Mouse (Mus musculus): Measurements from ENCODE around the gene Tcap. TPM values are rescaled to one million over a fixed set of nuclear protein-coding genes. Genes with fewer than 3 reads are reported as not detected.
A peak's percentile ranks its signal among the peaks of the same experiment; 100 is the strongest.

Tcap gene
- polyA plus RNA-seq (2011; ENCODE audit: insufficient read depth, insufficient read length, low replicate concordance, missing spikeins), result 6.5 and 15.6 TPM in 2 replicates

DNA sequence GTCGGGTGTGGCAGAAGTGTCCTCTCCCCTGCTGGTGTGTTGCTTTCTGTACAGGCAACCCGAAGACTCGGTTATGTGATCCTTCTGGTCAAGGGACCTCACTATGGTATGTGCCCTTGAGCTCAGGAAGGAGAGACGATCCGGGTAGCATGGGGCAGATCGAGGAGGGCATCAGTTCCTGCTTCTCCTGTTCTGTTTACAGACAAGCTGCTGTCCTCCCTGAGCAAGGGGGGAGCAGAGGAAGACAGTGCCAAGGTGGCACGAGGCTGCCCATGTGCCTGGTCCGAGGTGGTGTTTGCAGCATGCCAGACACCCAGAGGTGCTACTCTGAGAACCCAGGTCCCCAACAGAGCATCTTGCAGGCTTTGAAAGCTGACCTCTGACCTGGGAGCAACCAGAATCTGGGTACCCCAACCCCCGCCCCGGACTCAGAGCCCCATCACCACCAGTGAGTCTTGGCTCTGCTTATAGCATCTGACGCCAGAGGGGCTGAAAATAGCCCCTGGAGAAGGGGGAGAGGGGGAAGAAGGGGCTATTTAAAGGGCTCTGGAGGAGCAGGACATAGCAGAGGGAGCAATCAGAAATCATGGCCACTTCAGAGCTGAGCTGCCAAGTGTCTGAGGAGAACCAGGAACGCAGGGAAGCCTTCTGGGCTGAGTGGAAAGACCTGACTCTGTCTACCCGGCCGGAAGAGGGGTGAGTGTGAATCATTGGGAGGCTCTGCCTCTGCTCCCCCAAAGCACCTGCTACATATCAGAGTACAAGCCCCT lies at the start of gene Tcap:
TSS of gene Tcap (plus strand) at position 551 of the 770 bp plus-strand sequence.
- Histone ChIP-seq H3K27ac (ENCODE audit: control insufficient read depth, insufficient read depth, low read depth, low read length, poor library complexity) (no peak within 1 kb of the TSS), H3K4me1 (ENCODE audit: control insufficient read depth, insufficient read depth, low read length) (no peaks in the 10 kb centered on the region), H3K4me3 (replicated peaks; ENCODE audit: control insufficient read depth, low read depth, low read length) (no peak within 1 kb of the TSS)
- 67% methylated on average over 14 of the region's 14 CpGs for WGBS
- no peak for TF ChIP-seq POLR2A (IDR thresholded peaks at IDR 0.05; ENCODE audit: borderline replicate concordance, control insufficient read depth, low read depth, low read length)
- TF ChIP-seq CTCF (IDR thresholded peaks at IDR 0.05; ENCODE audit: control insufficient read depth, insufficient read depth, low read length), result no peak

- 5% methylated on average over 41 of the region's 41 CpGs for WGBS
- H3K4me3 ChIP-seq (replicated peaks; ENCODE audit: control insufficient read depth, low read depth, low read length), result no peak overlapping the region
- no peaks in the 10 kb centered on the region for H3K4me1 ChIP-seq (ENCODE audit: control insufficient read depth, insufficient read depth, low read length)
- no peak for TF ChIP-seq POLR2A (IDR thresholded peaks at IDR 0.05; ENCODE audit: borderline replicate concordance, control insufficient read depth, low read depth, low read length)
- no peak for TF ChIP-seq CTCF (IDR thresholded peaks at IDR 0.05; ENCODE audit: control insufficient read depth, insufficient read depth, low read length)
- H3K27ac ChIP-seq (ENCODE audit: control insufficient read depth, insufficient read depth, low read depth, low read length, poor library complexity), result no peak overlapping the region
These were observed 49.5 kb upstream of the Tcap start for GRCm38 (mm10) chr11:98333981-98334741.

- TF ChIP-seq POLR2A (IDR thresholded peaks at IDR 0.05; ENCODE audit: borderline replicate concordance, control insufficient read depth, low read depth, low read length) (no peak), CTCF (IDR thresholded peaks at IDR 0.05; ENCODE audit: control insufficient read depth, insufficient read depth, low read length) (no peak)
- Histone ChIP-seq H3K27ac (ENCODE audit: control insufficient read depth, insufficient read depth, low read depth, low read length, poor library complexity) (no peak overlapping the region), H3K4me1 (ENCODE audit: control insufficient read depth, insufficient read depth, low read length) (no peaks in the 10 kb centered on the region; the same call in 1 of the 2 replicates), H3K4me3 (replicated peaks; ENCODE audit: control insufficient read depth, low read depth, low read length) (no peak overlapping the region)
- WGBS, result 8% methylated on average over 9 of the region's 9 CpGs
These were observed 48.4 kb upstream of the Tcap start for GRCm38 (mm10) chr11:98335250-98335649.

DNA sequence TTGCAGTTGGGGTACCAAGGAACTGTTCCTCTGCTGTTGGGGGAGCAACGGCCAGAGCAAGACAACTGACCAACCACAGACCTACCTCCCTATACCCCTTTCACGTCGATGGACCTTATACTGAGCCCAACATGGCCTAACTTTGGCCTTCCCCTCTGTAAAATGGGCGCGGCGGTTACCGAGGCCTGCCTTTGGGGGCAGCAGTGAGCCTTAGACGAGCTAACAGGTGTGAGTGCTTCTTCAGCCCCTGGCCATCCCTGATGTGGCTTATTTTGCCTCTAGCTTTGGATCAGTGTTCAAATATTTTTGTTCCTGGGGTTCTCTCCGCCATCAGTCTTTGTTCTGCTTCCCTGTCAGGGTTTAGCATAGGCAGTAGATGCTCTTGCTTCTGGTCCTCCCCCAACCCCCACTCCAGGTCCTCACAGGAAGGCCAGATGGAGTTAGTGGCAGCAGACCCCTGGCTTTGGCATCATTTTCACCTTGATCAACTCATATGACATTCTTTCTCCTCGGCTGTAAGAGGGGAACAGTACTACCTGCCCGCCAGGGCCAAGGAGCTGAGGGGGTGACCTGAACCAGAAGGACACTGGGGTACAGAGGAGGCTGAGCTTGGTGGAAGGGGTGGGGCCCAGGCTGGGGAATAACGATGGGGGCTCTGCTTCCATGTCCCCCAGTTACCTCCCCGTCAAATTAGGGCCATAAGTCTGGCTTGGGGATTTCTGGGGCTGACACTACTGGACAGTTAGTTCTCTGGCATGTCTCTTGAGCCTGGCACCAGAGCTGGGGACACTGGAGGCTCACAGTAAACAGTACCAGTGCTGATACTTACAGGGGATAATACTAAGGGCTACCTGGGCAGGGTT lies 47.1 kb upstream of the Tcap start:
- Histone ChIP-seq H3K27ac (ENCODE audit: control insufficient read depth, insufficient read depth, low read depth, low read length, poor library complexity) (no peak overlapping the region), H3K4me3 (replicated peaks; ENCODE audit: control insufficient read depth, low read depth, low read length) (no peak overlapping the region), H3K4me1 (ENCODE audit: control insufficient read depth, insufficient read depth, low read length) (no peaks in the 10 kb centered on the region; the same call in 1 of the 2 replicates)
- WGBS, result 18% methylated on average over 13 of the region's 13 CpGs
- TF ChIP-seq POLR2A (IDR thresholded peaks at IDR 0.05; ENCODE audit: borderline replicate concordance, control insufficient read depth, low read depth, low read length) (no peak), CTCF (IDR thresholded peaks at IDR 0.05; ENCODE audit: control insufficient read depth, insufficient read depth, low read length) (peak; percentile 46)

DNA sequence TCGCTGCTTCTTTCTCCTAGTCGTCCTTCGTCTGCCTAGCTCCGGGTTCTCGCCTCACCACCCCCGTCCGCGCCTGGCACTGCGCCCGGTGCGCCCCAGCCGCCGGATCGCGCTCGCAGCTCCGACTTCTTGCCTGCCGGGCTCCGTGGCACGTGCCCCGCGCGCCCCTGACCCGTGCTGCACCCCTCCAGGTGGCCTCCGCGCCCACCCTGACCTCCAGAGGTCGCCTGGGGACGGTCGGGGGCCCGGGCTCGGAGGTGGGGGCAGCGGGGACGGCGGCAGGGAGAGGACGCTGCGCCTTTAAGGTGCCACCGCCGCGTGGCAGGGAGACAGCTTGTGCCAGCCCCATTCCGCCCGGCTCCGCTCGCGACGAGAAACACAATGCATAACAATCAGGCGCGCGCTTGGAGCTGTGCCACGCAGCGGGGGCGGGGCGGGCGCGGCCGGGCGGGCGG lies 45.1 kb upstream of the Tcap start:
- under 1% methylated on average over 57 of the region's 57 CpGs for WGBS
- Histone ChIP-seq H3K27ac (ENCODE audit: control insufficient read depth, insufficient read depth, low read depth, low read length, poor library complexity) (no peak overlapping the region), H3K4me1 (ENCODE audit: control insufficient read depth, insufficient read depth, low read length) (no peaks in the 10 kb centered on the region; the same call in 1 of the 2 replicates), H3K4me3 (replicated peaks; ENCODE audit: control insufficient read depth, low read depth, low read length) (no peak overlapping the region)
- TF ChIP-seq POLR2A (IDR thresholded peaks at IDR 0.05; ENCODE audit: borderline replicate concordance, control insufficient read depth, low read depth, low read length) (no peak), CTCF (IDR thresholded peaks at IDR 0.05; ENCODE audit: control insufficient read depth, insufficient read depth, low read length) (no peak)

GRCm38 (mm10) chr11:98339071-98339501 lies 44.5 kb upstream of the Tcap start:
- 2% methylated on average over 19 of the region's 19 CpGs for WGBS
- no peaks in the 10 kb centered on the region; the same call in 1 of the 2 replicates for H3K4me1 ChIP-seq (ENCODE audit: control insufficient read depth, insufficient read depth, low read length)
- H3K27ac ChIP-seq (ENCODE audit: control insufficient read depth, insufficient read depth, low read depth, low read length, poor library complexity), result no peak overlapping the region
- TF ChIP-seq CTCF (IDR thresholded peaks at IDR 0.05; ENCODE audit: control insufficient read depth, insufficient read depth, low read length) (no peak), POLR2A (IDR thresholded peaks at IDR 0.05; ENCODE audit: borderline replicate concordance, control insufficient read depth, low read depth, low read length) (no peak)
- no peak overlapping the region for H3K4me3 ChIP-seq (replicated peaks; ENCODE audit: control insufficient read depth, low read depth, low read length)

DNA sequence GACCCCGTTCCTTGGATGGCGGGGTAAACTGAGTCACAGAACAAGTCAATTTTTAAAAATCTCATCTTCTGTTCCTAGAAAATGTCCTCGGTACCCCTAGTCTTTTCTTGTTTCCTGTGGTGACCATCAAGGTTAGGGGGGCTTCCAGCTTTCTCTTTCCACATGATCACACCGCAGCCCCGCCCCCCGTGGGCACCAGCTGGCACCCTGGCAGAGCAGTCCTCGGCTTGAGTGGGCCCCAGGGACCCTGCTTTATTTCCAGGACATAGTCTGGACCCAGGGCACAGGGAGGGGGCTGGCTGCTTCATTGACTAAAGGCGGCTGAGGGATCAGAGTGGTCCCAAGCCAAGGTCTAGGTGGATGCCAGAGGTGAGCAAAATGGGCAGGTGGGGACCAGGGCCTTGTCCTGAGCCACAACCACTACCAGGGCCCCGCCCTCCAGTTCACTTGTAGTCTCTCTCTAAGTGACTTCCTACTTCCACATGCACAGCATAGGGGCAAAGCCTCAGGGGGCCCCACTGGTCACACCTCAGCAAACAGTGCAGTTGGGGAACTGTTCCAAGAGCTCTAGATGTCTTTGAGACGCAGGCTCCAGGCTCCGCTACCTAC lies 43.8 kb upstream of the Tcap start:
- Histone ChIP-seq H3K4me1 (ENCODE audit: control insufficient read depth, insufficient read depth, low read length) (no peaks in the 10 kb centered on the region; the same call in 1 of the 2 replicates), H3K4me3 (replicated peaks; ENCODE audit: control insufficient read depth, low read depth, low read length) (no peak overlapping the region), H3K27ac (ENCODE audit: control insufficient read depth, insufficient read depth, low read depth, low read length, poor library complexity) (peak overlapping the region; percentile 44; the same call in 1 of the 2 replicates)
- 11% methylated on average over 11 of the region's 11 CpGs for WGBS
- TF ChIP-seq CTCF (IDR thresholded peaks at IDR 0.05; ENCODE audit: control insufficient read depth, insufficient read depth, low read length) (no peak), POLR2A (IDR thresholded peaks at IDR 0.05; ENCODE audit: borderline replicate concordance, control insufficient read depth, low read depth, low read length) (no peak)

Measured in bone marrow, adult 2 months (tissue).